Mouse (Mus musculus) kidney, adult 10 weeks (tissue): ENCODE results near the gene Tas2r139. TPM values are rescaled to one million over a fixed set of nuclear protein-coding genes. Genes with fewer than 3 reads are reported as not detected.

ENCODE experiments used
- polyA plus RNA-seq: library from polyadenylated mRNA; stranded (reverse); fragments of 350-450 nt; fragmentation: Illumina TruSeq; extraction: RNeasy Lipid Tissue Mini Kit (QIAGEN cat#74804); gene quantifications from one replicate; pipeline ENCODE4 v1.2.3, GENCODE M21; 2014; ENCODE audit warnings: low read depth, low replicate concordance

Gene Tas2r139
- polyA plus RNA-seq = not detected

GRCm38 (mm10) chr6:42140636-42141035, at the start of gene Tas2r139:
TSS of gene Tas2r139 (plus strand) at chr6:42140936.

Other genes starting within 250 kb of the Tas2r139 start
- not detected for gene Sval1, start 189.3 kb upstream of the Tas2r139 start, polyA plus RNA-seq
- not detected for gene Sval3, start 172.8 kb upstream of the Tas2r139 start, polyA plus RNA-seq
- not detected for gene Sva, start 102.5 kb upstream of the Tas2r139 start, polyA plus RNA-seq
- not detected for gene Tas2r144, start 74.4 kb downstream of the Tas2r139 start, polyA plus RNA-seq
- gene Gstk1, start 105.0 kb downstream of the Tas2r139 start, polyA plus RNA-seq = 85.7 TPM
- gene Tmem139, start 121.0 kb downstream of the Tas2r139 start, polyA plus RNA-seq = 22.2 TPM
- gene Casp2, start 124.0 kb downstream of the Tas2r139 start, polyA plus RNA-seq = 19.3 TPM
- not detected for gene Clcn1, start 145.7 kb downstream of the Tas2r139 start, polyA plus RNA-seq
- gene Fam131b, start 183.7 kb downstream of the Tas2r139 start, polyA plus RNA-seq = not detected
- gene Zyx, start 208.7 kb downstream of the Tas2r139 start, polyA plus RNA-seq = 1.3 TPM
- gene Epha1, start 232.3 kb downstream of the Tas2r139 start, polyA plus RNA-seq = 1.6 TPM